Mouse (Mus musculus): Measurements from ENCODE around the gene Pla2g5. TPM values are rescaled to one million over a fixed set of nuclear protein-coding genes. Genes with fewer than 3 reads are reported as not detected.
A peak's percentile ranks its signal among the peaks of the same experiment; 100 is the strongest.
"Not testable (repeated sequence)": the region's sequence is repeated elsewhere in the genome, so short reads cannot be mapped to it uniquely, and the experiment has no call there.

Pla2g5 gene
- polyA plus RNA-seq, 1 experiment from 2014 or later: 0.37 TPM

DNA sequence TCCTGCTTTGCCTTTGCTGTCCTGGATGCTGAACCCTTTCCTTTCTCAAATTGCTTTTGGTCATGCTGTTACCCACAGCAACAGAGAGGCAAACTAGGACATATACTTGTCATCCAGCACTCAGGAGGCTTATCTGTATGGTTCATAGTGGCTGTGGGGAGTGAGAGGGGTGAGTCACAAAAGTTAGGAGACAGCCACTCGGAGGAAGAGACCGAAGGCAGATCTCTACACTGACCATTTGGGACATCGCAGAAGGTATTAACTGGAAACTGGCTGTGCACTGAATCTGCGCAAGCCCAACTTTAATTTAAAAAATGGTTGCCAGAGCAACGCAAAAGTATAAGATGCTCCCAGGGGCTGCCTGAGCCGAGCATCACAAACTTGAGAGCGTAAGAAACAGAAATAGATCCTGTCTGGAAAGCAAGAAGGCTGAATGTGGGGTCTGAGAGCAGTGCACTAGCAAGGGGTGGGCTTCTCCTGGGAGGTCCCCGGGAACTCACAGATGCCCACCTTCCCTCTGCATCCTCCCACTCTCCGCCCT lies 8.1 kb downstream of the Pla2g5 start:
- peaks cover 11% of the 10 kb centered on the region for H3K4me1 ChIP-seq
- H3K9me3 ChIP-seq (replicated peaks): no peaks in the 10 kb centered on the region
- no peak for DNase-seq (ENCODE audit: low spot score)
- no peak overlapping the region for H3K27ac ChIP-seq (replicated peaks)
- 91% methylated on average over 9 of the region's 9 CpGs for WGBS
- no peak overlapping the region for H3K4me3 ChIP-seq
- H3K36me3 ChIP-seq: no peaks in the 10 kb centered on the region
- H3K27me3 ChIP-seq (ENCODE audit: low read depth, poor library complexity, severe bottlenecking): no peaks in the 10 kb centered on the region

DNA sequence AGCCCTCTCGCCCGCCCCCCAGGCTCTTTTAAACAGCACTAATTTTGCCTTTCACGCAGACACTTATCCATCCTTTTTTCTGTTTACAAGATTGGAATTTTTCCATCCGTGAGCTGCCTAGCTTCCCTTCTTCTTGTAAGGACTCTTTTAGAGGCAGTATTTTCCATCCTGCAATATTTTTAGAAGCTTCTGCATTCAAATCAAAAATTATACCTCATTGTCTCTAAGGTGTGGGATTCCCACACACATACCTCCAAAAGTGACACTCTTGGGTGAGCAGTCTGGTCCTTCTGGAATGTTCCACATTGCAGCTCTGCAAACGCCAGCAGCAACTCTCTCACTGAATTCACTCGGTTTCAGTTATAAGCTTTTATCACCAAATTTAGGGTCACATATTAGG lies 10.3 kb downstream of the Pla2g5 start:
- no peaks in the 10 kb centered on the region for H3K9me3 ChIP-seq (replicated peaks)
- H3K4me1 ChIP-seq: no peaks in the 10 kb centered on the region
- H3K27me3 ChIP-seq (ENCODE audit: low read depth, poor library complexity, severe bottlenecking): no peaks in the 10 kb centered on the region
- WGBS: 70% methylated on average over 6 of the region's 6 CpGs
- H3K36me3 ChIP-seq: no peaks in the 10 kb centered on the region
- H3K27ac ChIP-seq (replicated peaks): no peak overlapping the region
- no peak overlapping the region for H3K4me3 ChIP-seq
- no peak for DNase-seq (ENCODE audit: low spot score)

DNA sequence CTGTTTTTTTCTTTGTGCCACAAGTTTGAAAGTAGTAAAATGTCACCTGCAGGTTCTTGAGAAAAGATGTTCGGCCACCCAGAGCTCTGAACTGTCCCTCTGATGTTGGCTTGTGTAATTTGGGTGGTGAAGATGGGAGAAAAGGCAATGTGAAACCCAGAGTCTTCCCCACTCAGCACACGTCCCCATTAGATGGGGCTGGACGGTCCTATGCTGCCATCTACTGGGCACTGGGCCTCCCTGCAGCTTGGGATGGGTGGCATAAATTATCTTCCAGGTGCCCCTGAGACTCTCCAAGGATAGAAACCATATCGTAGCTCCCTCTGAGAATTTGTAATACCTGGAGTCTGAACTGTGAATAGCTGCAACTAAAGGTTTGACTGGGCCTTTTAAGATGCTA lies 11.8 kb downstream of the Pla2g5 start:
- no peaks in the 10 kb centered on the region for H3K4me1 ChIP-seq
- no peaks in the 10 kb centered on the region for H3K36me3 ChIP-seq
- H3K27me3 ChIP-seq (ENCODE audit: low read depth, poor library complexity, severe bottlenecking): no peaks in the 10 kb centered on the region
- no peak overlapping the region for H3K27ac ChIP-seq (replicated peaks)
- peak; percentile 74 for DNase-seq (ENCODE audit: low spot score)
- H3K9me3 ChIP-seq (replicated peaks): no peaks in the 10 kb centered on the region
- H3K4me3 ChIP-seq: no peak overlapping the region
- WGBS: 13% methylated on average over 4 of the region's 4 CpGs

DNA sequence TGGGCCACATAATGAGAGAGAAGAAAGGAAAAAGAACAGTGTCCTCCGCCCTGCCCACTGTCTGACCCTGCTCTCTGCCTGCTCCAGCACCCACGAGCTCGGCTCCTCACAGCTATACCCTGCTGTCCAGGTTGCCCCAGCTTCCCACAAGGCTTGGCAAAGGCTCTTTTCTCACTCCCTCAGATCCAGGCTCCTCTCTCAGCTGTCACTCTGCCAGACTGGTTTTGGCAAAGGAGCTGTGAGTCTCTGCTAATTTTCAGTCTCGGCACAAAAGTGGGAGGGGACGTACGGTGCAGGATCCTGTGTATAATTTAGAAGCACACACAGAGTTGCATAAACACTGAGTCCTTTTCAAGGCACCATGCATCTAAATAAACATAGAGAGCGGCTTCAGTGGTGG lies 21.9 kb downstream of the Pla2g5 start:
- 89% methylated on average over 7 of the region's 7 CpGs for WGBS
- Histone ChIP-seq H3K9me3 (replicated peaks) (peaks cover 18% of the 10 kb centered on the region; the same call in 1 of the 2 replicates), H3K4me1 (no peaks in the 10 kb centered on the region), H3K27ac (replicated peaks) (no peak overlapping the region), H3K27me3 (ENCODE audit: low read depth, poor library complexity, severe bottlenecking) (no peaks in the 10 kb centered on the region), H3K36me3 (no peaks in the 10 kb centered on the region), H3K4me3 (no peak overlapping the region)
- no peak for DNase-seq (ENCODE audit: low spot score)

DNA sequence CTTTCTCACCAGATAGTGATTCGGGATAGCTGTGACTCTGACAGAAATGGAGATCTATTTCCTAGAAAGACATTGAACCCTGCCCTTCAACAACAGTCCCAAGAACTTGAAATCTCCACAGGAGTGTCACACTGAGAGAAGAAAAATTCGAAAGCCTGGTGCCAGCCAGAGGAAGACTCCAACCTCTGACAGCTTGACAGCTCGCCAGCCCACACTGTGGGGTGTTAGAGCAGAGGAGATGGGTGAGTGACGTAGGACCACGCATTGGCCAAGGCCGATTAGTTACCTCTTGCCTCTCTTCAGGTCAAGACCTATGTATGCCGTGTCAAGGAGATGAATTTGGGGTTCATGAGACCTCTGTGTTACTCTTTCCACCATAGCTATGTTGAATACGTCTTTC lies 22.6 kb downstream of the Pla2g5 start:
- DNase-seq (ENCODE audit: low spot score): no peak
- Histone ChIP-seq H3K4me3 (no peak overlapping the region), H3K27me3 (ENCODE audit: low read depth, poor library complexity, severe bottlenecking) (no peaks in the 10 kb centered on the region), H3K27ac (replicated peaks) (no peak overlapping the region), H3K9me3 (replicated peaks) (peaks cover 18% of the 10 kb centered on the region; the same call in 1 of the 2 replicates), H3K36me3 (no peaks in the 10 kb centered on the region), H3K4me1 (no peaks in the 10 kb centered on the region)
- 84% methylated on average over 8 of the region's 8 CpGs for WGBS

DNA sequence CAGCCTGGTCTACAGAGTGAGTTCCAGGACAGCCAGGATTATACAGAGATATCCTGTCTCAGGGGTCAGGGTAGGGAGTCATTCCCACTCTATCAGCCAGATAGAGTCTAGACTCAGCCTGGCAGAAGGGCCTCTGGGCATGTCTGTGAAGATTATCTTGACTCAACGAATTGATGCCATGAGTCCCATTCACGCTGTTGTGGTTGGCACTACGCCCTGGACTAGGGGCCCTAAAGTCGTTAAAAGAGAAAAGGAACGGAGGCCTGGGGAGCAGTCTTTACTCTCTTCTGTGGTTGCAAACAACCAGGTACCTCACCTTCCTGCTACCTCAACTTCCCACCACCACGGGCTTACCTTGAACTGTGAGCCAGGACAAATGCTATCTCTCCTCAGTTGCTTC lies 23.5 kb downstream of the Pla2g5 start:
- DNase-seq (ENCODE audit: low spot score): no peak
- no peaks in the 10 kb centered on the region for H3K27me3 ChIP-seq (ENCODE audit: low read depth, poor library complexity, severe bottlenecking)
- no peak overlapping the region for H3K4me3 ChIP-seq
- no peaks in the 10 kb centered on the region for H3K4me1 ChIP-seq
- peaks cover 13% of the 10 kb centered on the region; the same call in 1 of the 2 replicates for H3K9me3 ChIP-seq (replicated peaks)
- H3K27ac ChIP-seq (replicated peaks): no peak overlapping the region
- 87% methylated on average over 6 of the region's 6 CpGs for WGBS
- H3K36me3 ChIP-seq: no peaks in the 10 kb centered on the region

DNA sequence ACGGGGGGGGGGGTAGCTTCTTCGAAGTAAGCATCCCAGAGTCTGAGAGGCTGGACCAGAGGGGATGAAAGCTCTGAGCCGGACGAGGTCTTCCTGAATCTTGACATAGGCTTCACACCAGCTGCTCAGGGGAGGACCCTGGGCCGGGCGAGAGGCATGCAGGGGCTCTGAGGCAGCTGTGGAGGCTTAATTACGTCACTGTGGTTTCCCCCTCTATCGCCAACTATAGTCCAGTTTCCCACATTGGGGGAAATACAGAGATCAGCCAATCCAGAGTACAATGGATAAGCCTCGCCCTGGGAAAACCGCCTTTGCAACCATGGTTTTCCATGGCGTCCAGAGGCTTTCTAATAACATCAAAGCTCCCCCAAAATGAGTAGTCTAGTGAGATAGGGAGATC lies 36.1 kb downstream of the Pla2g5 start:
- Histone ChIP-seq H3K27me3 (ENCODE audit: low read depth, poor library complexity, severe bottlenecking) (peaks cover under 1% of the 10 kb centered on the region; the same call in 1 of the 2 replicates), H3K36me3 (no peaks in the 10 kb centered on the region), H3K4me3 (no peak overlapping the region), H3K27ac (replicated peaks) (0 out of 2 replicates have a peak overlapping the region, but pooled peaks have one; percentile 3), H3K9me3 (replicated peaks) (peaks cover 16% of the 10 kb centered on the region; the same call in 1 of the 2 replicates), H3K4me1 (peaks cover 23% of the 10 kb centered on the region)
- DNase-seq (ENCODE audit: low spot score): no peak
- 64% methylated on average over 11 of the region's 11 CpGs for WGBS

DNA sequence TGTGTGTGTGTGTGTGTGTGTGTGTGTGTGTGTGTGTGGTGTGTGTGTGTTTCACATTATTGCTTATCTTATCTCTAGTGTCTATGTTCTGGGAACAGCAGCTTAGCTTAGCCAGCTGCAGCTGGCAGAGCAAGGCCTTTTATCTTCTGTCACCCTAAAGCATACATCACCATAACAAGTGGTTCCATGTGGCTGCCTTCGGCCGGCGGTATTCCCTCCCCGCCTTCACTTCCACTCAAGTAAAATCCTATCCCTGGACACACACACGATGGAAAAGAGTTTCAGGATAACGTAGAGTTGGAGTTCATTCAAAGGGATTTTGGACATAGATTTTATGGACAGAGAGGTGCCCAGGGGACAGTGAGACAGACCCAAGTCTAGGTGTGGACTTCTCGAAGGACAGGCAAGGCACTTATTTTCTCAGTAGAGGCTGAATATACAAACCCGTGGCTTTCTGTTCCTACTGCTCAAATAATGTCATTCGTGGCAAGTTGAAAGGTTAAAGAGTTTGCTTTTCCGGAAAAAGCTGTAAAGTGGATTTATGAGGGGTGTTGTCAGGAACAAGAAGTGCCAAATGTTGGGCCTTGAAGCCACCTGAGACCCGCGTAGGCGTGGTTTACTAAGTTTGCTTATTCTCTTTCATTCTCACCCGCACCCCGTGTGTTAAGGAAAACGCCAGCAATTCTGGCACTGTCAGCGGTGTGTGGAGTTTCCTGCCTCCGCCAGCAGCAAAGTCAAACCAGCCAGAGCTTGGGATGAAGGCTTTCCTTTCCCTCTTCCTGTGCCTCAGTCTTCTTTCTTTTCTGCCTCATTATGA lies 37.3 kb downstream of the Pla2g5 start:
- DNase-seq (ENCODE audit: low spot score): no peak
- peaks cover 23% of the 10 kb centered on the region for H3K4me1 ChIP-seq
- 72% methylated on average over 18 of the region's 18 CpGs for WGBS
- H3K27ac ChIP-seq (replicated peaks): no peak overlapping the region
- H3K27me3 ChIP-seq (ENCODE audit: low read depth, poor library complexity, severe bottlenecking): no peaks in the 10 kb centered on the region
- H3K4me3 ChIP-seq: no peak overlapping the region
- H3K36me3 ChIP-seq: no peaks in the 10 kb centered on the region
- peaks cover 19% of the 10 kb centered on the region; the same call in 1 of the 2 replicates for H3K9me3 ChIP-seq (replicated peaks)

DNA sequence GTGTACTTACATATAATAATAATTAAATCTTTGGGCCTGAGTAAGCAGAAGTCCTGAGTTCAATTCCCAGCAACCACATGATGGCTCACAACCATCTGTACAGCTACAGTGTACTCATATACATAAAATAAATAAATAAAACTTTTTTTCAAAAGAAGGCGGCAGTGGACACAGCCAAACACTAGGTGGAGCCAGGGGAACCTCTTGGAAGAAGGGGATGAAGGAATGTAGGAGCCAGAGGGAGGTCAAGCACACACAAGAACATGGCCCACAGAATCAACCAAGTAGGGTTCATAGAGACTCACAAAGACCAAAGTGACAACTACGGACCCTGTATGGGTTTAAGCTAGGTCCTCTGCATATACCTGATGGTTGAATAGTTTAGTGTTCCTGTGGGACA lies 38.6 kb downstream of the Pla2g5 start:
- Histone ChIP-seq H3K36me3 (no peaks in the 10 kb centered on the region), H3K9me3 (replicated peaks) (peaks cover 19% of the 10 kb centered on the region; the same call in 1 of the 2 replicates), H3K4me1 (peaks cover 13% of the 10 kb centered on the region; the same call in 1 of the 2 replicates), H3K4me3 (no peak overlapping the region), H3K27ac (replicated peaks) (no peak overlapping the region), H3K27me3 (ENCODE audit: low read depth, poor library complexity, severe bottlenecking) (no peaks in the 10 kb centered on the region)
- DNase-seq (ENCODE audit: low spot score): no peak
- WGBS: 85% methylated on average over 2 of the region's 2 CpGs

DNA sequence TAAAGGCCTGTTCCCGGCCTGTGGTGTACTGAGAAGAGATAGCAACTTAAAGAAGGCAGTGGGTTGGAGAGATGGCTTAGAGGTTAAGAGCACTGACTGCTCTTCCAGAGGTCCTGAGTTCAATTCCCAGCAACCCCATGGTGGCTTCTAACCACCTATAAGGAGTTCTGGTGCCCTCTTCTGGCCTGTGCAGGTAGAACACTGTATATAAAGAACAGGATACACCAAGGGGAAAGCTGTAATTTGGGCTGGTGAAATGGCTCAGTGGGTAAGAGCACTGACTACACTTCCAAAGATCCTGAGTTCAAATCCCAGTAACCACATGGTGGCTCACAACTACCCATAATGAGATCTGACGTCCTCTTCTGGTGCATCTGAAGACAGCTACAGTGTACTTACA lies 39.1 kb downstream of the Pla2g5 start:
- H3K27ac ChIP-seq (replicated peaks); H3K4me3 ChIP-seq; H3K36me3 ChIP-seq; H3K27me3 ChIP-seq (ENCODE audit: low read depth, poor library complexity, severe bottlenecking); DNase-seq (ENCODE audit: low spot score): not testable (repeated sequence)
- peaks cover 19% of the 10 kb centered on the region; the same call in 1 of the 2 replicates for H3K9me3 ChIP-seq (replicated peaks)
- whole genome bisulfite sequencing: 81% methylated on average over 2 of the region's 2 CpGs
- peaks cover 16% of the 10 kb centered on the region for H3K4me1 ChIP-seq

DNA sequence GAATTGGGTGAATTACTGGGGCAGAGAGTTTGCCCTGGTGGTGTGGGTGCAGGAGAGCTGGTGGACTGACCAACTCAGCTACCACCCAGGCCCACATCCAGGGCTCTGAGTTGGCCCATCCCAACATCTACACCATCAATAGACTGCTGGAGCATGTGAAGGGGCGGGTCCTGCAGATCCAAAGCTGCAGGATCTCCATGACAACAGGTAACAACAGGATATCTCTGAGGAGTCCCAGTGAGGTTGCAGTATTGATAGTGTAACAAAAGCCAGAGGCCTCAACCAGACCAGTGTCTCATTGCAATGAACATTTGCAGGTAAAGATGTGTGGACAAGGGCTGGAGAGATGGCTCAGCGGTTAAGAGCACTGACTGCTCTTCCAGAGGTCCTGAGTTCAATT lies 42.2 kb downstream of the Pla2g5 start:
- DNase-seq (ENCODE audit: low spot score): no peak
- 79% methylated on average over 2 of the region's 2 CpGs for WGBS
- no peak overlapping the region for H3K27ac ChIP-seq (replicated peaks)

DNA sequence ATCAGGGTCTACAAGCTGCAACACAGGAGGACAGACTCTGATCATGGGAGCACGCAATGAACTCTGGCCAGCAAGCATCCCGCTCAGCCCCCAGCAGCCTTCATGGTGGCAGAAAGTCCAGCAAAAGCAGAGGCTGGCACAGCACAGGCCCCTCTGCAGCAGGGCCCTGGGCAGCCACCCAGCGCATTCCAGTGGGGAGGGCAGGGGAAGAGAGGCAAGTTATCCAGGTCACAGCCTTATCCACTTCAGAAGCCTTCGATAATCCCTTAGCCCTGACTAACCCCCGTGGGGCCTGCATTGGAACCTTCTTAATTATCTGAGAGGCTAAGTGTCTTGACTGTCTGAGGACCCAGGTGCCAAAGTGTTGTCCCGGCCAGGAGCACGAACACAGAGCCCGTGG lies 44.2 kb downstream of the Pla2g5 start:
- H3K9me3 ChIP-seq (replicated peaks): peaks cover 18% of the 10 kb centered on the region; the same call in 1 of the 2 replicates
- peaks cover 11% of the 10 kb centered on the region for H3K4me1 ChIP-seq
- no peaks in the 10 kb centered on the region for H3K36me3 ChIP-seq
- no peak overlapping the region for H3K4me3 ChIP-seq
- 34% methylated on average over 8 of the region's 8 CpGs for WGBS
- H3K27ac ChIP-seq (replicated peaks): 0 out of 2 replicates have a peak overlapping the region, but pooled peaks have one; percentile 30
- peak; percentile 16 for DNase-seq (ENCODE audit: low spot score)
- H3K27me3 ChIP-seq (ENCODE audit: low read depth, poor library complexity, severe bottlenecking): no peaks in the 10 kb centered on the region

More for the DNA sequence above, 42.2 kb downstream of the Pla2g5 start:
- no peak overlapping the region for H3K4me3 ChIP-seq
- H3K9me3 ChIP-seq (replicated peaks): peaks cover 19% of the 10 kb centered on the region; the same call in 1 of the 2 replicates
- H3K36me3 ChIP-seq: no peaks in the 10 kb centered on the region
- H3K4me1 ChIP-seq: peaks cover 15% of the 10 kb centered on the region
- no peaks in the 10 kb centered on the region for H3K27me3 ChIP-seq (ENCODE audit: low read depth, poor library complexity, severe bottlenecking)

DNA sequence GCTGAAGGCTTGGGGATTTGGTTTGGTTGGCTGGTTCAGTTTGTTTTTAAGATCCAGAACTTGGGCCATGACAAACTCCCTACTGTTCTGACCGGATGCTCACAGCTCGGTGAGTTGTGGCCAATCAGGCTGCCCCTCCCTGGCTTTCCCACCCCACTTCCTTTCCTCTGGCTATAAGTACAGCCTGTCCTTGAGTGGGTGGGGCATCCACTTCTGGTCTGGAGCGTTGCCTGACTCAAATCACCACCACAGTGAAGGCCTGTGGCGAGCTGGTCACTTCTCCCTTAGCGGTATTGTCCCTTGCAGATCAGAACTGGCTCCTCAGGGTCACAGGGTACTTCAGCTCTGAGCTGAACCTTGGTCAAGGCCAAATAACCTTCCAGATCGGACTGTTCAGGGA lies 45.5 kb downstream of the Pla2g5 start:
- no peaks in the 10 kb centered on the region for H3K36me3 ChIP-seq
- 82% methylated on average over 6 of the region's 6 CpGs for WGBS
- H3K9me3 ChIP-seq (replicated peaks): peaks cover 8% of the 10 kb centered on the region; the same call in 1 of the 2 replicates
- no peak overlapping the region for H3K27ac ChIP-seq (replicated peaks)
- no peak overlapping the region for H3K4me3 ChIP-seq
- DNase-seq (ENCODE audit: low spot score): no peak
- H3K27me3 ChIP-seq (ENCODE audit: low read depth, poor library complexity, severe bottlenecking): no peaks in the 10 kb centered on the region
- H3K4me1 ChIP-seq: peaks cover 11% of the 10 kb centered on the region

Data from midbrain, embryonic 10.5 days (tissue).